Mouse (Mus musculus) hindbrain, postnatal 0 days (tissue): ENCODE measurements at regions not wholly inside any gene's neighbourhood (a gene's known extent, or its start where the extent isn't known, plus 50 kb on each side); places are given as distances from the start of the nearest gene placed in this dataset.

Experiments
- ATAC-seq: fragments of 200-750 bp; cut with Nextera tagmentation; 2 replicates; pipeline ENCODE4 v1.8.0; 2017; ENCODE audit warnings: mild to moderate bottlenecking, moderate TSS enrichment, moderate library complexity
- DNase-seq: peaks from one replicate; pipeline ENCODE4 v3.0.0-alpha.2; 2015; ENCODE audit warnings: low spot score
- H3K27ac ChIP-seq: fragments of 300-500 bp; sonication (generic); 2 replicates; pipeline ENCODE4 v1.5.1; 2014; ENCODE audit warnings: mild to moderate bottlenecking
- H3K27me3 ChIP-seq: fragments of 300-500 bp; sonication (generic); 2 replicates; pipeline ENCODE4 v1.6.1; 2014; ENCODE audit warnings: low read length, mixed read lengths; ENCODE audit not compliant: insufficient read depth
- H3K36me3 ChIP-seq: fragments of 300-500 bp; sonication (generic); 2 replicates; pipeline ENCODE4 v1.6.1; 2014; ENCODE audit warnings: low read length, mixed read lengths; ENCODE audit not compliant: insufficient read depth
- H3K4me1 ChIP-seq: fragments of 300-500 bp; sonication (generic); 2 replicates; pipeline ENCODE4 v1.6.1; 2014; ENCODE audit warnings: antibody characterized with exemption, low read length, mixed read lengths; ENCODE audit not compliant: insufficient read depth
- H3K4me2 ChIP-seq: fragments of 300-500 bp; sonication (generic); 2 replicates; pipeline ENCODE4 v1.6.1; 2014; ENCODE audit warnings: low read depth, mild to moderate bottlenecking, low read length, moderate library complexity, mixed read lengths
- H3K4me3 ChIP-seq: fragments of 300-500 bp; sonication (generic); 2 replicates; pipeline ENCODE4 v1.5.1; 2014; ENCODE audit warnings: low read length
- H3K9ac ChIP-seq: fragments of 300-500 bp; sonication (generic); replicated peaks from 2 replicates; pipeline ENCODE4 v1.6.1; 2014; ENCODE audit warnings: mild to moderate bottlenecking, low read length, moderate library complexity, mixed read lengths
- H3K9me3 ChIP-seq: fragments of 300-500 bp; sonication (generic); 2 replicates; pipeline ENCODE4 v1.6.1; 2016; ENCODE audit warnings: low read length, mixed read lengths
- CTCF ChIP-seq: IDR thresholded peaks from 2 replicates; pipeline ENCODE4 v1.5.1; 2016; ENCODE audit warnings: antibody characterized with exemption, control low read depth, low read depth
- WGBS: fragments of 180-500 bp; shearing (Covaris S2); extraction: QIAGEN DNeasy Blood & Tissue Kit; methylation state at CpG from one replicate; pipeline ENCODE4 v1.1.7; 2014; 5-methylcytosine and 5-hydroxymethylcytosine counted together

DNA sequence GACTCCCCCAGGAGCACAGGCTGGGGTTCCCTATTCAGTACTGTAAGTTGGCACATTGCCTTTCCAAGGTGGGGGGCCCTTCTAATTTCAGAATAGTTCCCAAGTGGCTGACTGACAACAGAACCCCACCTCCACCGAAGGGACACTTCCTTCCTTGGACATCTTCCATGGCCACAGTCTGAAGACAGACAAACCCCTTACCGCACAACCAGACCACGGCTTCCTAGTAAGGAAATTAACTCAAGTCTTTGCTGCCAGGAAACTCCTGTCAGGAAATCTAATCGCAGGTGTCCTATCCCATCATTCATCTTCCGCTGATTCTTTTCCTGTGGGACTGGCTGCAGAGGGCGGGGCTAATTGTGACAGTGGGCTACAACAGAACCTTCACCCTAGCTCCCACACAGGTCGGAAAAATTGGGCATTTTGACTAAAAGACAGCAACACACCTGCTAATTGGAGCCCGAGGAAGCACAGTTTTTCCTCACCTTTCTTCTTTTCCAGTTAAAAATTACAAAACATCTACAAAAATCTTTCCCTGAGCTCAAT lies 309.8 kb downstream of the Ankrd50 start:
- no peaks in the 10 kb centered on the region for H3K4me1 ChIP-seq
- H3K36me3 ChIP-seq, result no peaks in the 10 kb centered on the region
- H3K4me2 ChIP-seq, result no peak overlapping the region
- no peaks in the 10 kb centered on the region for H3K9me3 ChIP-seq
- WGBS, result 73% methylated on average over 8 of the region's 8 CpGs
- no peak overlapping the region for H3K9ac ChIP-seq
- no peaks in the 10 kb centered on the region for H3K27me3 ChIP-seq
- H3K4me3 ChIP-seq, result no peak overlapping the region
- DNase-seq, result no peak
- ATAC-seq, result no peak
- H3K27ac ChIP-seq, result no peak overlapping the region
- TF ChIP-seq CTCF, result no peak

DNA sequence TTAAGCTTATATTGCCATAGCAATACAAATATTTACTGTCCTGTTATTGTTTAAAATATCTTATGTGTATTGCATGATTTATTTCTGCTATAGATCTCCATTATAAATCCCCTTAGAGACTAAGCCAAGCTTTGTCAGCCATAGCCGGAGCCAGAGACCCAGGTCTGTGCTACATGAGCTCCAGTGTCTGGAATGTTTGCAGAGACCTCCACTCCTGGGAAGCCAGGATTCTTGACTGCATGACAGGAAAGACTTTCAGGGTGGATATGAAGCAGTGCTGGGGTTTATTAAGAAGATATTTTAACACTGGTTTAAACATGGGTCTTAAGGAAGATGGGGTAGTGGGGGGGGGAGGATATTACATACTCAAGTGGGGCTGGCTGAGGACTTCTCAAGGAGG lies 332.2 kb downstream of the Ankrd50 start:
- WGBS, result 73% methylated on average over 1 of the region's 1 CpGs
- no peaks in the 10 kb centered on the region for H3K9me3 ChIP-seq
- no peak overlapping the region for H3K27ac ChIP-seq
- no peaks in the 10 kb centered on the region for H3K36me3 ChIP-seq
- TF ChIP-seq CTCF, result no peak
- no peak overlapping the region for H3K4me3 ChIP-seq
- DNase-seq (no peak), ATAC-seq (no peak)
- H3K4me2 ChIP-seq, result no peak overlapping the region
- H3K4me1 ChIP-seq, result no peaks in the 10 kb centered on the region
- no peaks in the 10 kb centered on the region for H3K27me3 ChIP-seq
- H3K9ac ChIP-seq, result no peak overlapping the region

- no peaks in the 10 kb centered on the region for H3K9me3 ChIP-seq
- H3K4me3 ChIP-seq, result no peak overlapping the region
- 88% methylated on average over 6 of the region's 6 CpGs for WGBS
- DNase-seq (no peak), ATAC-seq (no peak)
- no peak overlapping the region for H3K27ac ChIP-seq
- no peaks in the 10 kb centered on the region for H3K27me3 ChIP-seq
- H3K4me2 ChIP-seq, result no peak overlapping the region
- H3K36me3 ChIP-seq, result no peaks in the 10 kb centered on the region
- no peak overlapping the region for H3K9ac ChIP-seq
- TF ChIP-seq CTCF, result no peak
- H3K4me1 ChIP-seq, result no peaks in the 10 kb centered on the region
Measured at GRCm38 (mm10) chr3:38151821-38152220, 332.8 kb downstream of the Ankrd50 start.

DNA sequence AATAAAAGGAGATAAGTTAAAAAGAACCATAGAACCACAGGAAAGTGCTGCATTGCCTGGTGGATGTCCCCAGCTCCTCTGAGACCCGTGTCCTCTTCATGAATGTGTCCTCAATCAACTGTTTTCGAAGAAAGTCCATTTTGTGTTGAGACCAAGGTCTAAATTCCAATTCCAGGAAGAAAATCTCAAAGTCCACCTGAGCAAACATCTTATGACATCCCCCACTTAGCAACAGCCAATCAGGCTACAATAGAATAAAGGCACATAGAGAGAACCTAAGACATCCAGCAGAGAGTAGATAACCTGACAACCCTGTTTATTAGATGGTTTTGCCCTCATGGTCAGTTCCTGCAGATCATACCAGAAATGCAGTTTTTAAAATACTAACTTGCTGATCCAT lies 338.0 kb downstream of the Ankrd50 start:
- Histone ChIP-seq H3K9ac (no peak overlapping the region), H3K36me3 (no peaks in the 10 kb centered on the region), H3K27ac (no peak overlapping the region), H3K9me3 (no peaks in the 10 kb centered on the region), H3K27me3 (no peaks in the 10 kb centered on the region), H3K4me2 (no peak overlapping the region), H3K4me1 (peaks cover 10% of the 10 kb centered on the region; the same call in 1 of the 2 replicates), H3K4me3 (no peak overlapping the region)
- 92% methylated on average over 2 of the region's 2 CpGs for WGBS
- no peak for TF ChIP-seq CTCF
- no peak for ATAC-seq
- no peak for DNase-seq

DNA sequence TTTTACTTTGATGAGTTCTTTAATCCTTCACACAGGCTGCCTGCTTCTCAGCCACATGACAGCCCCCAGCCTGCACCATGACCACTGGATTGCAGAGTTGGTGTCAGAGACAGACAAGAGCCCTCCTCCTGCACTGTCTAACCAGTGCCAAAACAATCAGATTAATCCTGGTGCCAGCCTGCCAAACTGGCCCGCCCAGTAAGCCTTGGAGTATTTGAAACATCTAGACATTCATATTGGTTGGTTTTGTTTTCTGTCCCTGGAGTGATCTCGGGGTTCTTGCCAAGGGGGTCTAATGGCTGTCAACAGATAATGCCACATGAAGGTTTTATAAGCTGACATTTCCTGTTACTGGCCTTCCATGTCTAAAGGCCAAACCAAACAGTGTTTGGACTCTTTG lies 339.2 kb downstream of the Ankrd50 start:
- peak; percentile 31 for DNase-seq
- H3K36me3 ChIP-seq, result no peaks in the 10 kb centered on the region
- no peak overlapping the region for H3K27ac ChIP-seq
- H3K9me3 ChIP-seq, result no peaks in the 10 kb centered on the region
- no peak overlapping the region for H3K4me2 ChIP-seq
- no peak overlapping the region for H3K9ac ChIP-seq
- no peak overlapping the region for H3K4me3 ChIP-seq
- no peak for TF ChIP-seq CTCF
- 44% methylated on average over 2 of the region's 2 CpGs for whole genome bisulfite sequencing
- no peaks in the 10 kb centered on the region for H3K27me3 ChIP-seq
- H3K4me1 ChIP-seq, result peaks cover 10% of the 10 kb centered on the region; the same call in 1 of the 2 replicates
- peak; percentile 60 for ATAC-seq

DNA sequence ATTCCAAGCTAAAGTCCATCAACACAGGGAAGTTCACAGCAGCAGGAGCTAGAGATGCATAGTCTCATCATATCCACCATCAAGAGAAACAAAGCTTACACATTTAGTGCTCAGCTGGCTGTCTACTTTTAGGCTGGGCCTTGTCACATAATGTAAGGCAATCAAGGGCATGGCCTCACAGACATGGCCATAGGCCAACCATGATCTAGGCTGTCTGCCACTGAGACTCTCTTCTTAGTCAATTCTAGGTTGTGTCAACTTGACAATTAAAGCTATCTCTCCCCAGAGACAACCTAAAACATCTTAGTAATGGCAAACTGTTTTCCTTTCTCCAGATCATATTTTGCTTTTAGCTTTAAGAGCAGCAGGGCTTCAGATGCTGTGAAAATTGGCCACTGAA lies 340.0 kb downstream of the Ankrd50 start:
- no peak for ATAC-seq
- Histone ChIP-seq H3K27ac (no peak overlapping the region), H3K4me1 (peaks cover 10% of the 10 kb centered on the region; the same call in 1 of the 2 replicates), H3K36me3 (no peaks in the 10 kb centered on the region), H3K4me3 (no peak overlapping the region), H3K4me2 (no peak overlapping the region), H3K9me3 (no peaks in the 10 kb centered on the region), H3K9ac (no peak overlapping the region), H3K27me3 (no peaks in the 10 kb centered on the region)
- no peak for TF ChIP-seq CTCF
- no peak for DNase-seq

- DNase-seq (peak; percentile 96), ATAC-seq (peak; percentile 98)
- H3K4me1 ChIP-seq, result peaks cover 10% of the 10 kb centered on the region; the same call in 1 of the 2 replicates
- no peaks in the 10 kb centered on the region for H3K9me3 ChIP-seq
- H3K4me3 ChIP-seq, result no peak overlapping the region
- H3K27ac ChIP-seq, result peak overlapping the region; percentile 76
- peak; percentile 68 for TF ChIP-seq CTCF
- no peaks in the 10 kb centered on the region for H3K27me3 ChIP-seq
- WGBS, result 20% methylated on average over 11 of the region's 11 CpGs
- H3K4me2 ChIP-seq, result peak overlapping the region; percentile 33; the same call in 1 of the 2 replicates
- H3K36me3 ChIP-seq, result no peaks in the 10 kb centered on the region
- no peak overlapping the region; the same call in 1 of the 2 replicates for H3K9ac ChIP-seq
Measured at GRCm38 (mm10) chr3:38143147-38143883, 341.3 kb downstream of the Ankrd50 start.
